Mouse (Mus musculus): ENCODE data around the gene Sult2b1.

The Sult2b1 gene

DNA sequence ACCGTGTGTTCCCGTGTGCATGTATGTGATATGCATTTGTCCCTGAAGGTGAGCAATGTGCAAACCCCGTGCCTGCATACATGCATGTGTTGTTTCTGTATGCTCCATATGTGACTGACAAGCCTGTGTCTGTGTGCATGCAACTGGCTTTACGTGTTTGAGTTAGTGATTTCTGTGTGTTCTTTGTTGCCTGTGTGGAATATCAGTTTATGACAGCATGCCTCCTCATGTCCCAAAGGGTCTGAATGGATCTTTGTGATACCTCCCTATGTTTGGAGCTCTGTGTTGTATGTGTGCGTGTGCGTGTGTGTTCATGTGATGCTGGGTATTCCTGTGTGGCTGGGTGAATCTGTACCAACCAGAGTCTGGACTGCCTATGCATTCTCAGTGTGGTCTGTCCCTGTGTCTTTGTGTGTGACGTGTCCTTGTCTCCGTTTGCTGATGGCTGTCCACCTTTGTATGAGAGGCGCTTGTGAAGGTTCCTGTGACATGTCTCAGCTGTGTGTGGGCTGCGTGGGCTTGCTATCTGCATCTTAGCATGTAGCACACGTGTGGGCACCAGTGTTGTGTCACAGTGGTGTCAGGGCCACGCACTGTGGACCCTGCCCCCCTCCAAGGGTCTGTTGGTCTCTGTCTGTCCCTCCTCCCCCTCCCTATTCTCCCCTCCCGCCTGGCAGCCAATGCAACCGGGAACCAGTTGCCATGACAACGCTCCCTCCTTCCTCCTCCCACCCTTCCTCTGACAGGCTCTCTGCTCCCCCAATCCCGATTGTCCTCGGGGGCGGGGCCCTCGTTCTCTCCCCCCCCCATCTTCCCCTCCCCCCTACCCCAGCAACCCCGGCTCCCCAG lies at the start of gene Sult2b1:
Gene Sult2b1 (minus strand): TSS at position 146 of the 849 bp plus-strand sequence.
- DNase-seq = peak; percentile 94

DNA sequence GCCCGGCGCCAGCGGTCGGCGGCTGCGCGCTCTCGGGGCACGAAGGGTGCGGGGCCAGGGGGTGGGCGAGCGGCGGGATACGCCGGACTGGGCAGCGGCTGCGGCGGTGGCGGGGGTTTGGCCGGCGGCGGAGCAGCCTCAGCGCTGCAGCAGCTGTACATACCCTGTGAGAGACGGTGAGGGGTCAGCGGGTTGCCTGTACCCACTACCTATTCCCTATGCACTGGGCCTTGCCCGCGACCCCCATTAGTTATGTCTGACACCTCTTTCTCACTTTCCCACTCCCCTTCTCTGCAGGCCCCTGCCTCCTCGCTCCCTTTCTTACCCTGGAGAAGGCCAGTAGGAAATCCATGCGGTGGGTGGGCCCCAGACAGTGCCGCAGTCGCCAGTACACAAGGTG lies 49.5 kb upstream of the Sult2b1 start:
- peak; percentile 16 for DNase-seq

DNA sequence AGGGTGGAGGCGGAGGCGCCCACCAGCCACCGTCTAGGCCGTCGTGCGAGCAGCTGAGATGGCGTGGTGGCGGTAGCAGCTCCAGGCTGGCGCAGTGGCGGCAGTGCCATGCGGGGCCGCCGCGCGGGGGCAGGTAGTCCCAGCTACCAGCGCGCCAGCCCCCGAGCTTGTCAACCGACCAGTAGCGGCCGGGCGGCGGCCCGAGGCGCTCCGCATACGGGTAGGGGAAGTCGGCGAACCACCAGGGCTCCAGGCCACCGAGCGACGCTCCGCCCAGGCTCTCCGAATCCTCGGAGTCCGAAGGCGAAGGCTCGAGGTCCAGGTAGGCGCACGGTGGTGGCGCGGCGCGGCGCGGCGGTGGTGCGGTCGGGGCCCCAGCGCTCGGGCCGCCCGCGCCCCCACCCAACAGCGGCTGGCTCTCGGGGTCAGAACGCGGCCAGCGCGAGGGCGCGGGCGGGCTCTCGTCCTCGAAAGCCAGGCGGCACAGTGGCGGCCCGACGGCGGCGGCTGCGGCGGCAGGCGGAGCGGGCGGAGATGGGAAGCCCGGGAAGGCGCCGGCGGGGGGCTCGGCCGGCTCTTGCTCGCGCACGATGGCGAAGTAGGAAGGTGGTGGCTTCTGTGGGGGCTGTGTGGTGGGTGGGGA lies 48.8 kb upstream of the Sult2b1 start:
- peak; percentile 35 for DNase-seq

DNA sequence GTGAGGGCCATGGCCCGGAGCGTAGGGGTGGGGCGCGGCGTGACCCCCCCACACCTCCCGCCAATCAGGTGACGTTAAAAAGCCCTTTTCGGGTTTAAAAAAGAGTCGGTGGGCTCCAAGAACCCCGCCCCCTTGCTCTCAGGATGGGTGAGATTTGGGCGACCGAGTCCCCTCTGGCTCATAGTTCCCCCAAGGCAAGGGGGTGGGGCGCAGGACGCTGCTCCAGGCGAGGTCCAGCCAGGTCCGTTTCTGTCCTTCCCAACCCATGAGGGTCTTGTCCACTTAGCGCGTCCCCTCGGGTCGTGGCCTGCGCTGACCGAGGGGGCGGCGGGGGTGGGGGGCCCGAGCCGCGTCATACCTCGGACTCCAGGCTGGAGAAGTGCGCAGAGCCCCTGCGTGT lies 48.0 kb upstream of the Sult2b1 start:
- no peak for DNase-seq

DNA sequence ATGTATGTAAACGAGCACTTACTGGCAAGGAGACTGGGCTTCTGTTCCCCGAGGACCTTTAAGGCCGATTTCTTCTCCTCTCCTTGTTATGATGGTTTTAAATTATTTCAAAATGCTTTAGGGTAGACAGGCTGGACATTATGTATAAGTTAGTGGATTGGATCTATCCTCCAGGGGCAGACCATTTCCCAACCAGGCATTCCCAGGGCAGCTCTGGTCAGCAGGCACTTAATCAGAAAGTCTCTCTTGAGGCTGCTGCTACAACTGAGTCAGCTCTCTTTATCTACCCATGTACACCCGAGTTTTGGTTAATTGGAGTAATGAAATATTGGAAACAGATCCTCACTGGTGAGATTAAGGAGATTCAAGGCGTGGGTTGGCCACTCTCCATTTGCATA lies 46.7 kb upstream of the Sult2b1 start:
- DNase-seq = no peak

DNA sequence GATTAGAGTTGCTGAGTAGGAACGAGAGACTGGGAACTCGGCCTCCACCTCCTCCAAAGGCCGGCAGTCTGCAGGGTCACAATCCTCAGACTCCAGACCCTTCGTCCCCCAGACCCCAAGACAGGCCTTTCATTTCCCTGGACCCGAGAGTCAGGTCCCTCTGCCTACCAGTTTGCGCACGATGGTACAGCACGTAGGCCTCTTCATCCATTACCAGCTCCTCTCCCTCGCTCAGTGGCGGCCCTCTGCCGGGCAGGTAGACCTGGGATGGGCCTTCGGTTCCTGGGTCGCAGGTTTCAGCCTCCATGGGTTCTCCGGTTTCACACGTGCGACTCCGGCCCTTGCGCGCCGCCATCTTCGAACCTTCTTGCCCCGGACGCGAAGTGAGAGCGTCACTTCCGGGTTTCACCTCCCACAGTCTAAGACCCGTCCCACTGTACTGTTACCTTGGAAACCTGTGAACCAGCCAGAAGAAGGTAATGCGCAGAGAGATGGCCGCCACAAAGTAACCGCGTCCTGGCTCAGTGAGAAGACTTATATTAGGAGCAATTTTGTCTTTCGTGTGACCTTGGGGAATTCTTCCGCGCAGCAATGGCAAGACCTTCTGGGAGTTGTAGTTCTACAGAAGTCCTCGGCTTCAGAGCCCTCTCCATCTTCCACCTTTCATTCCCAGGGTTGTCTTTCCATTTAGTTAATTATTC lies 46.1 kb upstream of the Sult2b1 start, which contains the start of gene Grwd1:
Gene Grwd1 (minus strand): TSS at position 518 of the 701 bp plus-strand sequence.
- peak; percentile 82 for DNase-seq

DNA sequence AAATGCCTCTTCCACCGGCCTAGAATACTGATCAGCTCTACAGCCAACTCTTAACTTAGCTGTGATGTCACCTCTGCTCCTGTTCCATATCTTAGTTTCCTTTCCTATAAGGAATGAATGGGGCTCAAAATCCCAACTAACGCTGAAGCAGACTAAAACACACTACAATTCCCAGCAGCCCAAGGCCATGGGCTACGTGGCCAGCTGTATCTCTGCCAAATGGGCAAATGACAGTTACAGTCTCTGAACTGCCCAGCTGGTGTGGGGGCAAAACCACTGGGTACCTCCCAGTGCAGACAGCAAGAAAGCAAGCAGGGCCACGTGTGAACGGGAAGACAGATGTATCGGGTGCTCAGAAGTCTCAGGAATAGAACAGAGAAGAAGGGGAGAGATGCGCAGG lies 42.2 kb upstream of the Sult2b1 start:
- no peak for DNase-seq

DNA sequence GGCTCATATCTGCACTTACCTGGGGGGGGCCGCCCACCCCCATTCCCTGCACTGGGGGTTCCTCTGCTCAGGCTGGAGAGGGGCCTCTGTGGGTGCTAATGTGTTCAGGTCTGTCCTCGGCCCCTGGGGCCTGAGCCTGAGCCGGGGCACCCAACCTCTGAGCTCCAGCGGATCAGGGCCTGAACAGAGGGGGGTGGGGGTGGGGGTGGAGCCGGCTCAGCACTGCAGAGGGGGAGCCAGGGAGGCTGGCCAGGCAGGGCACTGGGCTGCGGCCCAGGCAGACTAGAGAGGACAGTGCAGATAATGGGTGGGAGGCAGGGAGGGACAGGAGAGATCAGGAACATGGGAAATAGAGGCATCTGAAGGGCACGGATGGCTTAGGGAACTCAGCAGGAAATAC lies 40.1 kb upstream of the Sult2b1 start, which contains the start of gene Kcnj14:
Gene Kcnj14 (minus strand): TSS at position 185 of the 400 bp plus-strand sequence.
- no peak for DNase-seq

DNA sequence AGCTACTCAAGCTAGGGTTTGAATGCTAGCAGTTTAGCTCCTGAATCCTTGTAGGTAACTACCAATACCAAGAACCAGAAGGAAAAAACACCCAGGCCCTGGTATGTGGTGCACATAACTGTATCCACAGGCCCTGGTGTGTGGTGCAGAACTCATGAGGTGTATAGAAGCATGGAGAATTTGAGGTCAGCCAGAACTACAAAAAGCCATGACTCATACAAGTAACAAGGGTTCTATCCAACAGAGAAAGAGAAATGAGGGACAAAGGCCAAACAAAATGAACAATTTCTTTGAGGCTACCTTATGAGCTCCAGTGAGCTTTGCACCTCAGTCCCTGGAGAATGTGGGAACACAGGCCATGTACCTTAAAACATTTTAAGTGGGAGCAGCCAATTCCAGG lies 36.4 kb upstream of the Sult2b1 start:
- DNase-seq = no peak

DNA sequence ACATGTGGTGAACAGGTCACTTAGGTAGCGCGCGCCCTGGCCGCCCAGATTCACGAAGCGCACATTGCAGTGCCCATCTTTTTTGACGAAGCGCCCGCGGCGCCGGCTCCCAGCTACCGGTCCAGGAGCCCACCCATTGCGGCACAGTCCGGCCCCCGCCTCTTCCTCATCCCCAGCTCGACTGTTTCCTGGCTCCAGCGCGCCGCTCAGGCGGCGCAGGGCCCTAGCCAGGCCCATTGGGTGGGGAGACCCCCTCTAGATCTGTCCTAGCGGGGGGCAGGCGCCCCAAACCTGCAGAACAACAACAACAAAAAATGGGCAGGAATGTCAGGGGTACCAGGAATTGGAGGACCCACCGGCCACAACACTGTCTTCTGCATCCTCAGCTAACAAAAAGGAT lies 35.4 kb upstream of the Sult2b1 start:
- no peak for DNase-seq

DNA sequence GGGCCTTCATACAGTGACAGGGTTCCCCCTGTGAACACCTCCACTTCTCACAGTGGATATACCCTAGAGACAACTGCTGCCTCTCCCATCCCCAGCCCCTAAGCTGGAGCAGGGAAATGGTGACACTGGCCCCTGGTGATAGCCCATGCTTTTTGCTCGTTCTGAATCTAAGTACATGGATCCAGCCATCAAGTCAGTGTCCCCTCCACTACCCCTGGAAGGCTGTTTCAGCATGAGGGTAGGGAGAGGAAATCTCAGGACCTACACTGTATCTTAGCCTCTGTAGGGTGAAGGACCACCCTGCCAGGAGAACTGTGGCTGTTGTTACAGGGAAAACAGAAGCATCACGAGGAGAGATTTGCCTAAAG lies 31.5 kb upstream of the Sult2b1 start:
- no peak for DNase-seq

DNA sequence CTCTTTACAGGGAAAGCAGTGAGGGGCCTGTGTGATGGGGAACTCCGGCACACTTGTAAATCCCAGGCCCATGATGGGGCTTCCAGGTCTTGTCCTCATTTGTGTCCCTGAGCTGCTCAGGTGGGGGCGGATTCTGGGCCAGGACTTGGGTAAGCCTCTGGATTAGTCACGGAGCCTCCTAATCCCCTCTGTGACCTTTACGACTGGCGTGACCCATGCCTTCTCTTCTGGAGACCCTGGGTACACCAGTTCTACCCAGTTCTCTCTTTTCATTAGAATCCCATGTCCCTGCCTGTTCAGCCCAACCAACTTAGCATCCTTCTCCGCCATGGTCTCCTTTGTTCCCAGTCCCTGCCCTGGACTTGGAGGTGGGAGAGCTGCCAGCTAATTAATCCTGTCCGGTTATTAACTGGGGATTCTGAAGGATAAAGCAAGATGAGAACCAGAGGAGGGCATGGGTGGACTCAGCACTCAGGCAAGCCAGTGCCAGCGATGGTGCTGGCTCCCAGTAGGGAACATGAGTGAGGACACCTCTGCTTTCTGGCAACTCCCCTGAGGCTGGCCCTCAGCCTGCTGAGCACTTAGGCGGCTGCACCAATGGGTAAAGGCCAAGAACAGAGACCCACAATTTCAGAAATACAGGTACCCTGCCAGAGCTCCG lies 31.0 kb upstream of the Sult2b1 start:
- no peak for DNase-seq

DNA sequence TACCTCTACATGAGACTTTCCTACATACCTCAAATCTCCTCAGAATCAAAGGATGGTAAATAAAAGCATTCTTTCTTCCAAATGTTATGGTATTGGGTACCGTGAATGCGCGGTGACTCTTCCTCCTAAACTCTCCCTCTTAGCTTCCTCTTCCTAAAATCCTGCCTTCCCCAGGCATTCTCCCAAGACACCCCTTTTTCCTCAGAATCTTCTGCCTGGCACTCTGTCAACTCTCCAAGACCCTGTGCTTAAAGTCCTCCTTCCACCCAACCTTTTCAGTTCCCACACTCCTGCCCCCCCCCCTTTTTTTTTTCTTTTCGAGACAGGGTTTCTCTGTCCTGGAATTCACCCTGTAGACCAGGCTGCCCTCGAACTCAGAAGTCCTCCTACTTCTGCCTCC lies 30.4 kb upstream of the Sult2b1 start:
- DNase-seq = no peak

DNA sequence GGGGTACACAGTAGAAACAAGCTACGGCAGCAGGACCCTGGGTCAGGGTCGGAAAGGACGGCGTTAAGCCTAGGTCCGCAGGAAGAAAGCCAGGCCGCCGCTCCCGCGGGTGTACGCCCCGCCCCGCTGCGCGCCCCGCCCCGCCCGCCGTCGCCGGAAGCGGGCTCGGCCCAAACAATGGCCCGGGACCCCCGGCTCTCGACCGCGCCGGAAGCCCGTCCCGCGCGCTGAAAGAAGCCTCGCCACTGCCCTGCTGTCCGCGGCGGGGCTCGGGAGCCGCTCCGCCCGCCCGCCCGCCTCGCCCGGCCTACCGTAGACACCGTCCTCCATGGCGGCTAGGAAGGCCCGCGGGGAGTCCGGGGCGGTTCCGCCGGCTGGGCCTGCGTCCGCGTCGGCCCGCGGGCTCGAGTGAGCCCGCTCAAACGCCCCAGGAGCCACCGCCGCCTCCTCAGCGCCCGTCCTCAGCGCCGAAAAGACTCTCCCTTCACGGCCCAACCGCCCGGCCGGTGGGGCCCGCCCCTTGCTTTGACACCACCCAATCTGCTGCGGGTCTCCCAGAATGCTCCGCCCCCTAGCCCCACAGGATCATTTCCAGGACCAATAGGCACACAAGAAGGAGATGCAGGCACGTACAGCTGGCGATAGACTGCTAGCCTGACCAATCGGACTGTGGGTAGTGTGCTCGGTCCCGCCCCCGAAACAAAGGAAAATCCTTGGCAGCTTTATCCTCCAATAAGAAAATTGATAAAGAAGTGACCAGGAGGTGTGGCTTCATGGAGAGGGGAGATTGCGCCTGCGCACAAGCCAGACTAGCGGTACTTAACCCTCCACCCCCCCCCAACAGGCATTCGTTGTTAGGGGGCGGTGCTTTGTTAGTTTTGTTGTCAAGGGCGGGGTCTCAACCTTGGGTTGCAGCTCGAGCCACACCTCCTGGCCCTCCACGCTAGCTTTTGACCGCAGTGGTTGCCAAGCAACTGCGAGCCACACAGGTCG lies 29.6 kb upstream of the Sult2b1 start, which contains the start of gene Cyth2:
Gene Cyth2 (minus strand): TSS at position 795 of the 993 bp plus-strand sequence.
- peak; percentile 99 for DNase-seq

DNA sequence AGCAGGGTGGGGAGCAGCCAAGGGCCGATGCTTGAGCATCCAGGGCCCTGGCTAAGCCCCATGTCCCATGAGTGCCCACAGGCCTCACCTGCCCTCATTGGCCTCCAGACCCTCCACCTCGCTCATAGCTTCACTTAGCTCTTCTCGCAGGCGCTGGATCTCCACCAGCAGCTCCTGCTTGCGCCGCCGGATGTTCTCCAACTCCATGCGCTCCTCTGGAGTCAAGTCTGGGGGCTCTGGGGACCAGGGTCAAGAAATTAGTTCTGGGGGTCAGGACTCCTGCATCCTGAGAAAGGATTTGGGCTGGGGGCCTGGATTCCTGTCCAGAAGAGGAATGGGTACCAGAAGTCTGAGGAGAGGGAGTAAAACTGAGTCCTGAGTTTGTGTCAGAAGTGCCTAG lies 28.5 kb upstream of the Sult2b1 start:
- DNase-seq = no peak

DNA sequence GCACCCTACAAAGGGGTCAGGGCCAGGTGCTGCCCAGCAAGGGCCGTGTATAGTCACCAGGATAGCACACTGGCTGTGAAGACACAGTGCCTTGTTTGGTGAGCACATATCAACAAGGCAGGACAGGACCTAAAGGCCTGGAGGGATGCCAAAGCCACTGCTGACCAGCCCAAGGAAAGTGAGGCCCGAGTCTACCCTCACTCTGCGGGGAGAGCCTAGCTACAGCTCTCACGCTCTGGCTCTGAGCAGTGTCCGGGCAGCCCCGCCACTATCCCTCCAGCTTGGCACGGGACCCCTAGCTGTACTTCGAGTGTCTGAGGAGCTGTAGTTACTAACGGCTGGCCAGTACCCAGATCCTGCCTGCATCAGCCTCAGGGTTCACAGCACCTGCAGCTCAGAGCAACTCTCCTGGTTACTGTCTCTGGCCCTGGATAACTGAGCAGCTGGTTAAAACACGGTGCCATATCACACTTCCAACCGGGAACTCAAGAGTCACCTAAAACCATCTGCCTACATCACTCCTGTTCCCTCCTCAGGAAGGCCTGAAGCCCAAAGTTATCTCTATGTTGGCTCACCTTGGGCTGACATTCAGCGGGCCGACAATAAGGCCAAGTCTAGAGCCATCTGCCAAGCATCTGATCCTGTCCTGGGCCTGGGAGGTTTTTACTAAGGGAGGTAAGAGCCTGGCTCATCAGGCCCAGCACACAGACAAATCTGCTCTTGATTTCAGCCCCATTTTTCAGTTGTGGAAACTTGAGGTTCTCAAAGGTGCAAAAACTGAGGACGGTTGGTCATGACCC lies 25.0 kb upstream of the Sult2b1 start:
- no peak for DNase-seq

DNA sequence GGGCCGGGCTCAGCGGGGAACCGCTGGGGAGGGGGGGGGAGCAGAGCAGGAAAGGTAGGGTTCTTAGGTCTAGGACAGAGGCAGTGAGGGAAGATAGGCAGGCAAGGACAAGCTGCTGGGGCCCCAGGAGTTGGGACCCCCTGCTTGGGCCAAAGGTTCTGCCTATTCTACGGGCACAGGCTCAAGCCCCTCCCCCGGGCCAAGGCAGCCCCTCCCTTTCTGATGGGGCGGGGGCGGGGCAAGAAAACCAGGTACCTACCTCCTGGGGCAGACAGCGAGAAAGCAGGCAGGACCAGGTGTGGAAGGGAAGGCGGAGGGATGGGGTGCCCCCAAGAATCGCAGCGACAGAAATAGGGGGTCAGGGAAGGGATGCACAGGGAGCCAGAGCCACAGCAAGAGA lies 24.0 kb upstream of the Sult2b1 start:
- DNase-seq = peak; percentile 34

DNA sequence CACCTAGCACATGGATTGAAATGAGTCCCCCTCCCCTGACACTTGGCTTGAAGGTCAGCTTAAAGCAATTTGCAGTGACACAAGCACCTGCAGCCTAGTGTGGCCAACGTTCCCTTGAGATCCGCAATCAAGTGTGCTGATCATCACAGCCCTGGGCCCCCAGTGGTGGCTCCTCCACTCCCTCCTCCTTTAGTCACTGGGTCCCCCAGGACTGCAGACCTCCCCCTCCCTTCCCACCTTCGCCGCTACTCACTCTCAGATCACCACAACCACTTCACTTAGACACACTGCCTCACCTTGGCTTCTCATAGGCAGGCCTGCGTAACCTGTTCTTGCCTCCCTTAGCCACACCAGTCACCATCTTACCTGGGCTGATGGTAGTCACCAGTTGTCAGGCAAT lies 21.5 kb upstream of the Sult2b1 start:
- DNase-seq = peak; percentile 22

DNA sequence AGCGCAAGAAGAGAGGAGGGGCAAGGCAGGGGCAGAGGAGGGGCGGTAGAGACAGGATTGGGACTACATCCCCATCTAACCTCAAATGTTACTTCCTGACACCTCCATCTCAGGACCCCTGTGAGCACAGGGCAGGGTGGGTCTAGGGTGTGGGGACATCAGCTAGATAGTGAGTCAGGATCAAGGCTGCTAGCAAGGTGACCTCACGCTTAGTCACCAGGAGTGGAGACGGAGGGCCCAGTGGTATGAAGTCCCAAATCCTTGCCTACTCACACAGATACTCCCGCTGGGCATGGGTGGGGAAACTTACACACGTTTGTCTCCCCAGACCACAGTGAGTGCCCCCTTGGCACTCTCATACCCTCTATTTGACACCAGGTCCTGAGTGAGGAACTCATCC lies 18.1 kb upstream of the Sult2b1 start:
- no peak for DNase-seq

DNA sequence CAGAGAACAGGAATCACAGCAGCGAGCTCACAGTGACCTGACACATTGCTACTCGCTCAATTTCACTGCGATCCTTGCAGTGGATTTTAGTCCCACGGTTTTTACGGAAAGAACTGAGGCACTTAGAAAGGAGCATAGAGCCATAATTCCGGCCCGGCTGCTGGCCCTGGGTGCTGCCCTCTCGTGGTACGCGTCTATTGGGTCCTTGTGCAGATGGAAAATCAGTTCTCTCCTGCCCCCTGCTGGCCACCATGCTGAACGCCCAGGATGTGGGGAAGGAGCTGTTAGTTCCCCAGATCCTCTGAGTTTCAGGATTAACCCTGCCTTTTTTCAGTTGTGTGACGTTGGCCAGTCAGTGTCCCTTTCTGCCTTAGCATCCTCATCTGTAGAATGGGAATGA lies 16.9 kb upstream of the Sult2b1 start:
- DNase-seq = peak; percentile 98
